Mouse (Mus musculus): ENCODE data around the gene Prss28.

- no peak for TF ChIP-seq POLR2A (IDR thresholded peaks at IDR 0.05; ENCODE audit: control insufficient read depth, low read depth, low read length)
- no peak for TF ChIP-seq CTCF (IDR thresholded peaks at IDR 0.05; ENCODE audit: control insufficient read depth, insufficient read depth, insufficient replicate concordance, low read depth, low read length)
These were observed 18.0 kb upstream of the Prss28 start for GRCm38 (mm10) chr17:25290411-25290810.

All from testis, adult 2 months (tissue).